Mouse (Mus musculus): ENCODE results near the gene Cabp5. TPM values are rescaled to one million over a fixed set of nuclear protein-coding genes. Genes with fewer than 3 reads are reported as not detected.

Cabp5 gene
- not detected in 2 replicates for polyA plus RNA-seq (2021; fragmentation: Nextera tagmentation)
- long read RNA-seq, experiment 1: 0 reads
- long read RNA-seq, experiment 2: 0 reads

DNA sequence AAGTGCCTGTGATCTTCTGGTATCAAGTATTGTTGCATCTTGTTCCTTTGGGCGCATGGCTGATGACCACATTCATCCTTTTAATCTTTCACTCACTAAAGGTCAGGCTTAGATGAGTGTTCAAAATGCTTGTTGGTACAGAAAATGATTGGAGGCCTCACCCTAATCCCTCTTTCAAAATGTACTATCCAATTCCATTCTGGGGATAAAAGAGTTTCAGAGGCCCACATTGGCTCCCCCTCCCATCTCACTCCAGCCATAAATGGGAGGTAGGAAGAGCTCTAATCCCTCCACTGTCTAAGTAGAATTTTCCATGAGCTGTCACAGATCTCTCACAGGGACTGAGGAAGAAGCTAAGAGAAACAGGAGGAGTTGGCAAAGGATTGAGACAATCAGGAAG is at the start of gene Cabp5:
Gene Cabp5 (plus strand): TSS at position 301 of the 400 bp plus-strand sequence.

DNA sequence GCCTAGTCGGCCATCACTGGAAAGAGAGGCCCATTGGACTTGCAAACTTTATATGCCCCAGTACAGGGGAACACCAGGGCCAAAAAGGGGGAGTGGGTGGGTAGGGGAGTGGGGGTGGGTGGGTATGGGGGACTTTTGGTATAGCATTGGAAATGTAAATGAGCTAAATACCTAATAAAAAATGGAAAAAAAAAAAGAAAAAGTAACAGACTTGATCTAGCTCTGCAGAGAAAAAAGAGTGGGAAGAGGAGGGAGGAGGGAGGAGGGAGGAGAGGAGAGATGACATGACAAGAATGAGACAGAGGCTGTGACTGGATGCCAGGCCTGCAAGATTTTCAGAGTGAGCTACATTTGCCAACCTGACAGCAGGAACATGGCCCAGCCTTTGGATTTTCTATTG is 52.6 kb downstream of the Cabp5 start, which contains the start of gene Bsph1:
Gene Bsph1 (plus strand): TSS at position 301 of the 400 bp plus-strand sequence.

Other genes starting within 250 kb of the Cabp5 start
- not detected in 2 replicates for gene Vmn1r88, start 238.6 kb upstream of the Cabp5 start, polyA plus RNA-seq (2021; fragmentation: Nextera tagmentation)
- not detected in 2 replicates for gene Vmn1r89, start 185.1 kb upstream of the Cabp5 start, polyA plus RNA-seq (2021; fragmentation: Nextera tagmentation)
- gene Lig1, start 120.8 kb upstream of the Cabp5 start, polyA plus RNA-seq (2021; fragmentation: Nextera tagmentation): 5.2 and 5.4 TPM in 2 replicates
- 2.5 and 2.8 TPM in 2 replicates for gene Zswim9, start 119.4 kb upstream of the Cabp5 start, polyA plus RNA-seq (2021; fragmentation: Nextera tagmentation)
- gene Pla2g4c, start 73.5 kb upstream of the Cabp5 start, polyA plus RNA-seq (2021; fragmentation: Nextera tagmentation): not detected in 2 replicates
- not detected in 2 replicates for gene Bsph1, start 52.7 kb downstream of the Cabp5 start, polyA plus RNA-seq (2021; fragmentation: Nextera tagmentation)
- gene Bsph2, start 172.9 kb downstream of the Cabp5 start, polyA plus RNA-seq (2021; fragmentation: Nextera tagmentation): not detected in 2 replicates
- gene Sult2a5, start 225.8 kb downstream of the Cabp5 start, polyA plus RNA-seq (2021; fragmentation: Nextera tagmentation): not detected in 2 replicates